Mouse (Mus musculus): ENCODE data around the gene Micu1. TPM values are rescaled to one million over a fixed set of nuclear protein-coding genes. Genes with fewer than 3 reads are reported as not detected.

Gene Micu1
- polyA plus RNA-seq, 1 experiment from 2014 or later, result 72.3 TPM

GRCm38 (mm10) chr10:59694104-59694503 is 8.2 kb upstream of the Micu1 start:
- ATAC-seq (ENCODE audit: borderline replicate concordance, extremely low read depth, low FRiP score, low TSS enrichment), result no peak
- H3K36me3 ChIP-seq, result no peaks in the 10 kb centered on the region
- H3K27me3 ChIP-seq, result no peaks in the 10 kb centered on the region
- no peaks in the 10 kb centered on the region for H3K9me3 ChIP-seq
- no peak overlapping the region for H3K4me3 ChIP-seq
- H3K4me2 ChIP-seq, result no peak overlapping the region
- WGBS, result 80% methylated on average over 2 of the region's 2 CpGs
- no peak overlapping the region for H3K27ac ChIP-seq
- H3K4me1 ChIP-seq, result no peaks in the 10 kb centered on the region
- no peak overlapping the region for H3K9ac ChIP-seq

GRCm38 (mm10) chr10:59699516-59699915 is 2.8 kb upstream of the Micu1 start:
- Histone ChIP-seq H3K4me2 (no peak overlapping the region), H3K9ac (no peak overlapping the region), H3K4me1 (peaks cover 13% of the 10 kb centered on the region), H3K27ac (no peak overlapping the region), H3K27me3 (no peaks in the 10 kb centered on the region), H3K9me3 (no peaks in the 10 kb centered on the region), H3K4me3 (no peak overlapping the region), H3K36me3 (no peaks in the 10 kb centered on the region)
- ATAC-seq (ENCODE audit: borderline replicate concordance, extremely low read depth, low FRiP score, low TSS enrichment), result no peak
- 79% methylated on average over 5 of the region's 5 CpGs for WGBS

GRCm38 (mm10) chr10:59701805-59702204 is 472 bp upstream of the Micu1 start:
- WGBS, result 30% methylated on average over 5 of the region's 5 CpGs
- peak overlapping the region; percentile 70 for H3K4me2 ChIP-seq
- H3K9me3 ChIP-seq, result no peaks in the 10 kb centered on the region
- H3K4me3 ChIP-seq, result peak overlapping the region; percentile 60
- H3K27me3 ChIP-seq, result no peaks in the 10 kb centered on the region
- H3K9ac ChIP-seq, result 0 out of 2 replicates have a peak overlapping the region, but pooled peaks have one; percentile 4
- no peaks in the 10 kb centered on the region for H3K36me3 ChIP-seq
- ATAC-seq (ENCODE audit: borderline replicate concordance, extremely low read depth, low FRiP score, low TSS enrichment), result peak; percentile 9
- H3K27ac ChIP-seq, result peak overlapping the region; percentile 69
- H3K4me1 ChIP-seq, result peaks cover 13% of the 10 kb centered on the region

GRCm38 (mm10) chr10:59703060-59703760 is 933 bp downstream of the Micu1 start:
- Histone ChIP-seq H3K9me3 (no peaks in the 10 kb centered on the region), H3K4me2 (peak overlapping the region; percentile 70), H3K27me3 (no peaks in the 10 kb centered on the region), H3K9ac (peak overlapping the region; percentile 66), H3K36me3 (no peaks in the 10 kb centered on the region), H3K27ac (peak overlapping the region; percentile 68), H3K4me3 (peak overlapping the region; percentile 60), H3K4me1 (peaks cover 13% of the 10 kb centered on the region)
- ATAC-seq (ENCODE audit: borderline replicate concordance, extremely low read depth, low FRiP score, low TSS enrichment), result no peak
- 3% methylated on average over 15 of the region's 15 CpGs for WGBS

GRCm38 (mm10) chr10:59706991-59707546 is 4.8 kb downstream of the Micu1 start:
- H3K4me1 ChIP-seq, result peaks cover 12% of the 10 kb centered on the region
- no peak overlapping the region for H3K4me3 ChIP-seq
- H3K27me3 ChIP-seq, result no peaks in the 10 kb centered on the region
- no peak for ATAC-seq (ENCODE audit: borderline replicate concordance, extremely low read depth, low FRiP score, low TSS enrichment)
- H3K9me3 ChIP-seq, result no peaks in the 10 kb centered on the region; the same call in 1 of the 2 replicates
- no peak overlapping the region for H3K4me2 ChIP-seq
- H3K9ac ChIP-seq, result no peak overlapping the region
- 84% methylated on average over 6 of the region's 6 CpGs for WGBS
- H3K36me3 ChIP-seq, result peaks cover 4% of the 10 kb centered on the region; the same call in 1 of the 2 replicates
- H3K27ac ChIP-seq, result no peak overlapping the region

GRCm38 (mm10) chr10:59707595-59707994 is 5.3 kb downstream of the Micu1 start:
- peaks cover 4% of the 10 kb centered on the region; the same call in 1 of the 2 replicates for H3K36me3 ChIP-seq
- H3K4me3 ChIP-seq, result no peak overlapping the region
- peaks cover 11% of the 10 kb centered on the region for H3K4me1 ChIP-seq
- no peak overlapping the region for H3K9ac ChIP-seq
- no peak for ATAC-seq (ENCODE audit: borderline replicate concordance, extremely low read depth, low FRiP score, low TSS enrichment)
- WGBS, result 78% methylated on average over 2 of the region's 2 CpGs
- H3K27me3 ChIP-seq, result no peaks in the 10 kb centered on the region
- no peak overlapping the region for H3K27ac ChIP-seq
- H3K9me3 ChIP-seq, result no peaks in the 10 kb centered on the region; the same call in 1 of the 2 replicates
- H3K4me2 ChIP-seq, result no peak overlapping the region

GRCm38 (mm10) chr10:59709281-59709680 is 7.0 kb downstream of the Micu1 start:
- Histone ChIP-seq H3K36me3 (peaks cover 4% of the 10 kb centered on the region; the same call in 1 of the 2 replicates), H3K4me1 (peaks cover 3% of the 10 kb centered on the region; the same call in 1 of the 2 replicates), H3K4me2 (no peak overlapping the region), H3K27ac (no peak overlapping the region), H3K4me3 (no peak overlapping the region), H3K9ac (no peak overlapping the region), H3K9me3 (no peaks in the 10 kb centered on the region; the same call in 1 of the 2 replicates), H3K27me3 (no peaks in the 10 kb centered on the region)
- 67% methylated on average over 7 of the region's 7 CpGs for WGBS
- ATAC-seq (ENCODE audit: borderline replicate concordance, extremely low read depth, low FRiP score, low TSS enrichment), result no peak

- H3K4me1 ChIP-seq, result peaks cover 5% of the 10 kb centered on the region; the same call in 1 of the 2 replicates
- peaks cover 4% of the 10 kb centered on the region; the same call in 1 of the 2 replicates for H3K36me3 ChIP-seq
- H3K27me3 ChIP-seq, result no peaks in the 10 kb centered on the region
- no peak for ATAC-seq (ENCODE audit: borderline replicate concordance, extremely low read depth, low FRiP score, low TSS enrichment)
- H3K9ac ChIP-seq, result no peak overlapping the region
- no peaks in the 10 kb centered on the region; the same call in 1 of the 2 replicates for H3K9me3 ChIP-seq
- 92% methylated on average over 1 of the region's 1 CpGs for WGBS
- H3K27ac ChIP-seq, result no peak overlapping the region
- H3K4me2 ChIP-seq, result no peak overlapping the region
- H3K4me3 ChIP-seq, result no peak overlapping the region
Measured at GRCm38 (mm10) chr10:59710246-59710645, 8.0 kb downstream of the Micu1 start.

GRCm38 (mm10) chr10:59712062-59712461 is 9.8 kb downstream of the Micu1 start:
- H3K4me1 ChIP-seq, result peaks cover 5% of the 10 kb centered on the region; the same call in 1 of the 2 replicates
- ATAC-seq (ENCODE audit: borderline replicate concordance, extremely low read depth, low FRiP score, low TSS enrichment), result no peak
- H3K4me2 ChIP-seq, result no peak overlapping the region
- WGBS, result 94% methylated on average over 8 of the region's 8 CpGs
- H3K9me3 ChIP-seq, result no peaks in the 10 kb centered on the region; the same call in 1 of the 2 replicates
- peaks cover 4% of the 10 kb centered on the region; the same call in 1 of the 2 replicates for H3K36me3 ChIP-seq
- H3K4me3 ChIP-seq, result no peak overlapping the region
- H3K27ac ChIP-seq, result no peak overlapping the region
- no peaks in the 10 kb centered on the region for H3K27me3 ChIP-seq
- no peak overlapping the region for H3K9ac ChIP-seq

GRCm38 (mm10) chr10:59720017-59720416 is 17.7 kb downstream of the Micu1 start:
- no peak for ATAC-seq (ENCODE audit: borderline replicate concordance, extremely low read depth, low FRiP score, low TSS enrichment)

GRCm38 (mm10) chr10:59721555-59721954 is 19.3 kb downstream of the Micu1 start:
- ATAC-seq (ENCODE audit: borderline replicate concordance, extremely low read depth, low FRiP score, low TSS enrichment), result no peak
- Histone ChIP-seq H3K36me3 (no peaks in the 10 kb centered on the region), H3K4me2 (no peak overlapping the region), H3K27ac (no peak overlapping the region), H3K9me3 (no peaks in the 10 kb centered on the region), H3K27me3 (no peaks in the 10 kb centered on the region), H3K4me3 (no peak overlapping the region), H3K9ac (no peak overlapping the region), H3K4me1 (0 out of 2 replicates have a peak, but pooled peaks cover 6% of the 10 kb centered on the region)
- 67% methylated on average over 4 of the region's 4 CpGs for WGBS

More at GRCm38 (mm10) chr10:59720017-59720416, 17.7 kb downstream of the Micu1 start:
- Histone ChIP-seq H3K27ac (no peak overlapping the region), H3K4me1 (0 out of 2 replicates have a peak, but pooled peaks cover 7% of the 10 kb centered on the region), H3K4me3 (no peak overlapping the region), H3K27me3 (no peaks in the 10 kb centered on the region), H3K9ac (no peak overlapping the region), H3K4me2 (no peak overlapping the region), H3K9me3 (no peaks in the 10 kb centered on the region), H3K36me3 (no peaks in the 10 kb centered on the region)
- WGBS, result 63% methylated on average over 7 of the region's 7 CpGs

GRCm38 (mm10) chr10:59724634-59725033 is 22.4 kb downstream of the Micu1 start:
- no peak overlapping the region for H3K4me2 ChIP-seq
- H3K4me3 ChIP-seq, result no peak overlapping the region
- H3K4me1 ChIP-seq, result 0 out of 2 replicates have a peak, but pooled peaks cover 6% of the 10 kb centered on the region
- no peak overlapping the region for H3K9ac ChIP-seq
- H3K36me3 ChIP-seq, result no peaks in the 10 kb centered on the region
- H3K27me3 ChIP-seq, result no peaks in the 10 kb centered on the region
- H3K27ac ChIP-seq, result no peak overlapping the region
- H3K9me3 ChIP-seq, result no peaks in the 10 kb centered on the region
- ATAC-seq (ENCODE audit: borderline replicate concordance, extremely low read depth, low FRiP score, low TSS enrichment), result no peak

Measured in lung, embryonic 15.5 days (tissue).